Mouse (Mus musculus) heart, adult 2 months (tissue): ENCODE results near the gene Lias. TPM values are rescaled to one million over a fixed set of nuclear protein-coding genes. Genes with fewer than 3 reads are reported as not detected.

Source experiments
- DNase-seq, 2 experiments: peaks; one replicate each; pipeline ENCODE4 v3.0.0; 2021
- H3K27ac ChIP-seq: fragments of 200-600 bp; 2 replicates; pipeline ENCODE4 v1.8.1; 2022
- H3K27me3 ChIP-seq: fragments of 200-500 bp; 2 replicates; pipeline ENCODE4 v1.6.1; 2012; ENCODE audit warnings: mild to moderate bottlenecking, low read length, inconsistent platforms, mixed read lengths; ENCODE audit not compliant: control insufficient read depth, insufficient read depth
- H3K36me3 ChIP-seq: fragments of 200-500 bp; 2 replicates; pipeline ENCODE4 v1.6.1; 2012; ENCODE audit warnings: low read length, inconsistent platforms; ENCODE audit not compliant: control insufficient read depth, insufficient read depth
- H3K4me1 ChIP-seq: fragments of 200-500 bp; 2 replicates; pipeline ENCODE4 v1.6.1; 2011; ENCODE audit warnings: low read length; ENCODE audit not compliant: control insufficient read depth, insufficient read depth
- H3K4me3 ChIP-seq: fragments of 200-600 bp; 2 replicates; pipeline ENCODE4 v1.8.1; 2022
- H3K79me2 ChIP-seq: fragments of 200-500 bp; replicated peaks from 2 replicates; pipeline ENCODE4 v1.6.1; 2012; ENCODE audit warnings: mild to moderate bottlenecking, inconsistent platforms, low read length, moderate library complexity, mixed read lengths; ENCODE audit not compliant: control insufficient read depth, insufficient read depth
- H3K9ac ChIP-seq: fragments of 200-500 bp; 2 replicates; pipeline ENCODE4 v1.6.1; 2012; ENCODE audit warnings: low read depth, mild to moderate bottlenecking, control low read depth, inconsistent platforms, low read length, mixed read lengths
- CTCF ChIP-seq: fragments of 200-600 bp; IDR thresholded peaks from 2 replicates; pipeline ENCODE4 v1.8.1; 2022; ENCODE audit warnings: antibody characterized with exemption, mild to moderate bottlenecking, moderate library complexity
- EP300 ChIP-seq: fragments of 200-500 bp; IDR thresholded peaks from 2 replicates; pipeline ENCODE4 v1.6.1; 2011; ENCODE audit warnings: low read depth, low read length, control low read depth; ENCODE audit not compliant: insufficient read depth
- POLR2A ChIP-seq: fragments of 200-500 bp; IDR thresholded peaks from 2 replicates; pipeline ENCODE4 v1.6.1; 2011; ENCODE audit warnings: mild to moderate bottlenecking, low read depth, low read length, control low read depth; ENCODE audit not compliant: insufficient read depth
- WGBS: fragments of 180-500 bp; shearing (Covaris S2); methylation state at CpG from one replicate; pipeline ENCODE4 v1.1.7; 2018; 5-methylcytosine and 5-hydroxymethylcytosine counted together
- intact Hi-C: fragments of 180-260 bp; cut with DNase I; formaldehyde crosslinking; loops from one replicate; pipeline ENCODE4 v1.15.1; 2025
- long read RNA-seq: library from polyadenylated mRNA; stranded (forward); transcript quantifications from one replicate; pipeline ENCODE4 v2.0.0, GENCODE M21; 2021
- polyA plus RNA-seq: library from polyadenylated mRNA; depleted of rRNA; stranded (reverse); fragments of >200 nt; gene quantifications from 2 replicates; pipeline ENCODE4 v1.2.3, GENCODE M21; 2012; rRNA removed
- total RNA-seq, 2 experiments: library from RNA; stranded (reverse); gene quantifications; 2 replicates each; pipeline ENCODE4 v1.2.3; 2021

The Lias gene
- total RNA-seq (10 to 100 TPM; 45.7 to 54.1 TPM), polyA plus RNA-seq (21.3 and 32.5 TPM in 2 replicates)
- long read RNA-seq, transcript Lias-202 (11 exons, 1,668 nt), result major isoform, 42 of 52 reads
- long read RNA-seq, partial matches to known transcripts, result 9 of 52 reads
- long read RNA-seq, other reads (novel, unspliced or antisense), result 1 of 52 reads

- Histone ChIP-seq H3K4me1 (peaks cover 4% of the 10 kb centered on the region), H3K79me2 (no peaks in the 10 kb centered on the region), H3K4me3 (peak within 1 kb of the TSS; percentile 56), H3K27ac (peak within 1 kb of the TSS; percentile 89), H3K27me3 (no peaks in the 10 kb centered on the region), H3K36me3 (peaks cover 17% of the 10 kb centered on the region), H3K9ac (peak within 1 kb of the TSS; percentile 86)
- WGBS, result under 1% methylated on average over 83 of the region's 83 CpGs
- intact Hi-C loops, result loop anchor here (1.0 to 5.0 kb wide), 4 partner anchors 46 to 371 kb away; partner anchors contain the start of genes Gm43552, N4bp2 and Rfc1
- DNase-seq, result peak; percentile 98 to 99
- TF ChIP-seq EP300, result peak; percentile 96
- TF ChIP-seq POLR2A, result peak; percentile 99
- no peak for TF ChIP-seq CTCF
These were observed at the start of gene Lias, which contains the start of gene Rpl9 for GRCm38 (mm10) chr5:65390648-65391644. TSS of gene Lias (plus strand) at chr5:65391497. TSS of gene Rpl9 (minus strand) at chr5:65391444.

- intact Hi-C loops, result no loop called here
- H3K4me1 ChIP-seq, result no peaks in the 10 kb centered on the region; the same call in 1 of the 2 replicates
- H3K9ac ChIP-seq, result no peak within 1 kb of the TSS
- no peaks in the 10 kb centered on the region for H3K79me2 ChIP-seq
- H3K4me3 ChIP-seq, result no peak within 1 kb of the TSS
- DNase-seq, result no peak
- 38% methylated on average over 15 of the region's 15 CpGs for WGBS
- TF ChIP-seq CTCF (no peak), POLR2A (no peak), EP300 (no peak)
- H3K27me3 ChIP-seq, result no peaks in the 10 kb centered on the region
- H3K27ac ChIP-seq, result no peak within 1 kb of the TSS
- H3K36me3 ChIP-seq, result no peaks in the 10 kb centered on the region
These were observed 43.1 kb upstream of the Lias start, which contains the start of gene Klb for GRCm38 (mm10) chr5:65348168-65348567. TSS of gene Klb (plus strand) at chr5:65348314.

- WGBS, result 77% methylated on average over 10 of the region's 10 CpGs
- Histone ChIP-seq H3K4me3 (no peak overlapping the region), H3K27me3 (no peaks in the 10 kb centered on the region), H3K4me1 (no peaks in the 10 kb centered on the region; the same call in 1 of the 2 replicates), H3K9ac (no peak overlapping the region), H3K36me3 (no peaks in the 10 kb centered on the region), H3K79me2 (no peaks in the 10 kb centered on the region), H3K27ac (no peak overlapping the region)
- TF ChIP-seq POLR2A (no peak), EP300 (no peak)
- no peak for DNase-seq
- intact Hi-C loops, result no loop called here
These were observed 40.8 kb upstream of the Lias start for GRCm38 (mm10) chr5:65350508-65350907.

DNA sequence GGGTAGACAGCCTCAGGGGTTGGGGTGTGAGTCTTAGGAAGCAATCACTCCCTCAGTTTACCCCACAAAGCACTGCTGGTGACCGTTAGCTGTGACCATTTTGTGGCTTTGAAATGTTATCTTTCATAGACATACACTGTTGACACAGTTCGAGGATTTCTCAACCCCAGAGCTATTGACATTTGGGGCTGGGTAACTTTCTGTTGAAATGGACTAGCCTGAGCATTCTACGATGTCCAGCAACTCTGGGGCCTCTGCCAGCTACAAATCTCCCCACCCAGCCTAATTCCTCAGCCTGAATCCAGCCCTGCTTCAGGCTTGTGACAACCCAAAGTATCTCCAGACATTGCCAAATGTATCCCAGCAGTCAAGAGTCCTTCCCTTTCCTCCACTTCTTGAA lies 37.2 kb upstream of the Lias start:
- no peak overlapping the region for H3K27ac ChIP-seq
- no peak overlapping the region for H3K4me3 ChIP-seq
- no peak overlapping the region for H3K9ac ChIP-seq
- no peaks in the 10 kb centered on the region for H3K79me2 ChIP-seq
- no peaks in the 10 kb centered on the region for H3K36me3 ChIP-seq
- TF ChIP-seq EP300, result no peak
- no peak for TF ChIP-seq CTCF
- no peak for TF ChIP-seq POLR2A
- H3K4me1 ChIP-seq, result no peaks in the 10 kb centered on the region
- WGBS, result 67% methylated on average over 3 of the region's 3 CpGs
- DNase-seq, result peak in 1 of 2 experiments; percentile 12
- H3K27me3 ChIP-seq, result no peaks in the 10 kb centered on the region
- intact Hi-C loops, result no loop called here

- 69% methylated on average over 5 of the region's 5 CpGs for WGBS
- intact Hi-C loops, result no loop called here
- no peak overlapping the region for H3K27ac ChIP-seq
These were observed 36.3 kb upstream of the Lias start for GRCm38 (mm10) chr5:65354985-65355384.

DNA sequence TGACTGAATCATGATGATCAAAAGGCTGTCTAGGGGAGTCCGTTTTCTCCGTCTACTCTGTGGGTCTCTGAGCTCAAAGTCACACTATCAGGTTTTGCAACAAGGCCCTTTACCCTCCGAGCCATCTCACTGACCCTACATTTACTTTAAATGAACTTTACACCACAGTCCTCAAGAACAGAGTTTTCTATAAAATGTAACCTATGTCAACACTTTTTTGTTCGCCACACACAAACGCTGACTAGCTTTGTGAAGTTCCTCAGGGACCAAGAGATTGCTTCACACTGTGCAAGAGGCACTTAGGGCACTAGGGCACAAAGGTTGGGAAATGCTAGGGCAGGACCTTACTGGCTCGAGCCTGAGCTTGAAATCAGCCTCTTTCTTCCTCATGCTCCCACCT lies 34.4 kb upstream of the Lias start:
- H3K9ac ChIP-seq, result no peak overlapping the region
- no peaks in the 10 kb centered on the region for H3K27me3 ChIP-seq
- no peaks in the 10 kb centered on the region for H3K79me2 ChIP-seq
- no peaks in the 10 kb centered on the region for H3K4me1 ChIP-seq
- WGBS, result 81% methylated on average over 6 of the region's 6 CpGs
- DNase-seq, result no peak
- H3K36me3 ChIP-seq, result no peaks in the 10 kb centered on the region
- no peak overlapping the region for H3K4me3 ChIP-seq
- intact Hi-C loops, result no loop called here
- TF ChIP-seq CTCF (no peak), POLR2A (no peak), EP300 (no peak)
- H3K27ac ChIP-seq, result no peak overlapping the region

More at GRCm38 (mm10) chr5:65354985-65355384, 36.3 kb upstream of the Lias start:
- no peak for DNase-seq
- Histone ChIP-seq H3K9ac (no peak overlapping the region), H3K79me2 (no peaks in the 10 kb centered on the region), H3K4me1 (no peaks in the 10 kb centered on the region), H3K36me3 (no peaks in the 10 kb centered on the region), H3K27me3 (no peaks in the 10 kb centered on the region), H3K4me3 (no peak overlapping the region)
- TF ChIP-seq CTCF, result peak; percentile 25
- TF ChIP-seq POLR2A, result no peak
